Mouse (Mus musculus): ENCODE results near the gene Spdya. TPM values are rescaled to one million over a fixed set of nuclear protein-coding genes. Genes with fewer than 3 reads are reported as not detected.
"Not testable (repeated sequence)": the region's sequence is repeated elsewhere in the genome, so short reads cannot be mapped to it uniquely, and the experiment has no call there.

Spdya gene
- total RNA-seq, 1 experiment from 2014 or later, result not detected

DNA sequence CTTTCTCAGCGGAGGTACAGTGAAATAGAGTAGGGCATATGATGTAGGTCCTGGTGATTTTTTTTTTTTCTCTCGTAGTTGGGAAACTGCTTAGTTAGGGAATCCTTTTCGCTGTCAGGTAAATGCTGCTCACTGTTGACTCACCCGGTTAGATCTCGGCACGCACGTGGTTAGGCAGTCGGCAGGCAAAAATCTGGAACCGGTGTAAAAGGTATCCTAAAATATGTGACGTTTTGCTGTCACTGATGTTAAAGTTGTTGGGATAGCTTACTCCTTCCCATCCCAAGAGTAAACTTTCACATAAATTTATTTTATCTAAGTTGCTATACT lies 65.1 kb downstream of the Spdya start:
- ATAC-seq (ENCODE audit: extremely low read depth, insufficient number of reproducible peaks, low FRiP score, poor library complexity, severe bottlenecking), result no peak

DNA sequence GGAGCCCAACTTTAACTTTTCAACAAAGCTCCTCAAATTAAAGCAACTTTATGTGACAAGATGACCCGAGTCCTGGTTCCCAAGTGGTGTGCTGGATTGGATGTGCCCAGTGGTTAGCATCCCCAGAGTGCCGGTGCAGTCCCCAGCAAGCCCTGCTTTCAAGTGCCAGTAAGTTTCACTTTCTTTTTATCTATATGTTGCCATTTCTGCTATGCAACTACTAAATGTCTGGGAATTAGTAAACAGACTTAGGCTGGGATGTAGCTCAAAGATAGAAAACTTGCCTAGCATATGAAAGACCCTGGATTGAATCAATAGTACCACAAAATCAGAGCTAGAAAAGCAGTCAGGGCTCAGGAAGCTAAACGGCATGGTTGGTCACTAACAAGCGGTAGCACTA lies 66.1 kb downstream of the Spdya start:
- no peak for ATAC-seq (ENCODE audit: extremely low read depth, insufficient number of reproducible peaks, low FRiP score, poor library complexity, severe bottlenecking)

DNA sequence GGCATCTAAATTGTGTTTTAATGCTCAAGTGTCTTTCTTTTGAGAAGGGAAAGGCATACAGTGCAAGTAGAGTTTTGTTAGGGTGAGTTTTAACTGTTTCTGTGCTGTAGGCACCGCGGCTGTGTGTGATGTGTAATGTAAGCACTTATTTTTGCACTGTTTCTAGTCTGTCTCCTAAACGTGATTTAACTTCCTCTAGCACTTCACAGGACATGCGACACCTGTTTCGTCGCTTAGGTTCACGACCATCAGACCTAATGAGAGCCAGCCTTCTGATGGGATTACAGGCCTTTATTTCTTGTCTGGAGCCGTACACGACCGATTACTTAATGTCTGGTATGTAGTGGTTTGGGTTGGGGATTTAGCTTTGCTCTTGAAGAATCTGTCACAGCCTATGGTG lies 79.9 kb downstream of the Spdya start:
- no peak for ATAC-seq (ENCODE audit: extremely low read depth, insufficient number of reproducible peaks, low FRiP score, poor library complexity, severe bottlenecking)

DNA sequence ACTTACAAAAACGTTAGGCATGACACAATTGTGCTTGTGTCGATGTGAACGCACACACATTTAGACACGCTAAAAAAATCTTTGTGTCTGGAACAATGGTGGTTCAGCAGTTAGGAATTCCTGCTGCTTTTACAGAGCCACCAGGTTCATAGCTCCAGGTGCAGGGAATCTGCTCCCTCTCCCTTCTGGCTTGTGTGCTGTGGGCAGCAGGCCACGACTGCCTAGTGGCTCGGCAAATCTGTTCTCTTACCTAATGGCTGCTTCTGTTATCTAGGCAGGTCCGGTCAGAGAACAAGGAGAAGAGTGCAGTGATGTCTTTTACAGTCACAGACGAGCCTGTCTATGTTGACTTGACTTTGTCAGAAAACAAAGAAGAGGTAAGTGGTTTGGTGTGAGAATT lies 81.5 kb downstream of the Spdya start:
- no peak for ATAC-seq (ENCODE audit: extremely low read depth, insufficient number of reproducible peaks, low FRiP score, poor library complexity, severe bottlenecking)

DNA sequence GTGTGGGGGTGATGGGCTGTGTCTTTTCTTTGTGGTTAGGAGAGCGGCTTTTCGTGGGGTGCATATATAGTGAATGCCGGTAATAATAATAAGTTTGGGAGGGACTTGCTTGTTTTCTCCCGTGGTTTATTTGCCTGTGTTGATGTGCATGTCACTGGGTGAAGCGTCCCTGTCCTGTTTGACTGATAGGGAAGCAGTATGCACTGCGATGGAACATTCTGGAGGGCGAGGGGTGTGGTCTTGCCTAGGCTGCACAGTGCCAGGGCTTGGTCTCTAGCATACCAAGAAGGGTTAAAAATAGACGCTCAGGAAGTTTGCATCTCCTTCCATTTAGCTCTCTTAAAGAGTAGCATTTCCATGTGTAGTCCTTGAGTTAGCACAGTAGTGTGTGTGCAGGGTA lies 84.9 kb downstream of the Spdya start:
- no peak for ATAC-seq (ENCODE audit: extremely low read depth, insufficient number of reproducible peaks, low FRiP score, poor library complexity, severe bottlenecking)

DNA sequence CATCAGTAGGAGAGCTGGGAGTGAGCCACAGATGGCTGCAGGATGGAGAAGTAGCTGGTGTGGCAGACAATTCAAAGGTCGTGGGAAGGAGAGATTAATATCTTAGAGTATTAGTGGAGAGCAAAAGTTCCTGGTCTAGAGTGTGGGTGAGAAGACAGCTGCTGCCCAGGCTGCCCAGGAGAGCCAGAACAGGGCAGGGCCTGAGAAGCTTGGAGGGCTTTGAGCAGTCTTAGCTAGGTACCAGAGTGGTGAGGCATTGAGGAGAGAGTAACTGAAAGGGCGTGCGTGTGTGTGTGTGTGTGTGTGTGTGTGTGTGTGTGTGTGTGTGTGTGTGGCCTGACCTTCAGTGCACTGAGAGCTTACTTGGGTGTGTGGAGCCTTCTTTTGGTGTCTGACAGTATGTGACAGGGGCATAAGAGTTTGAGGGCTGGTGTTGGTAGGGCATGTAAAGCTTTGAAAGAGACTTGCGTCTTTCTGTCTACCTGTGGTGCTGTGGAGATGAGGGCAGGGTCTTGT lies 85.9 kb downstream of the Spdya start:
- ATAC-seq (ENCODE audit: extremely low read depth, insufficient number of reproducible peaks, low FRiP score, poor library complexity, severe bottlenecking), result no peak

DNA sequence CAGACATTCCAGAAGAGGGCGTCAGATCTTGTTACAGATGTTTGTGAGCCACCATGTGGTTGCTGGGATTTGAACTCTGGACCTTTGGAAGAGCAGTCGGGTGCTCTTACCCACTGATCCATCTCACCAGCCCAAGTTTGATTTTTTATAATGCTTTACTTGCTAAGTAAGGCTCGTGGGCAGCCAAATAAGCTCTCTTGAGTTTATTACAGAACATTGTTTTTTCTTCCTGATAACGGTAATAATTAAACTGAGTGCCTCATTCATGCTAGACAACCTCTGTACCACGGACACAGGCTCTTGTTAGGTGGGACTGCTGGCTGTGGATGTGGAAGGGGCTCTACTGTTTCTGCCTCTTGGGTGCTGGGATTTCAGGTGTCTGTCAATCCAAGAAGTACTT lies 87.2 kb downstream of the Spdya start:
- not testable (repeated sequence) for ATAC-seq (ENCODE audit: extremely low read depth, insufficient number of reproducible peaks, low FRiP score, poor library complexity, severe bottlenecking)

Other genes with a start within 250 kb of the Spdya start
- gene Emilin2, start 240.1 kb upstream of the Spdya start, total RNA-seq (2017), result 270 and 281 TPM in 2 replicates
- gene Gm4707, start 92.1 kb upstream of the Spdya start, total RNA-seq (2017), result 29.1 and 43.8 TPM in 2 replicates
- 307 and 387 TPM in 2 replicates for gene Smchd1, start 76.7 kb upstream of the Spdya start, total RNA-seq (2017)
- gene Ndc80, start 25.2 kb upstream of the Spdya start, total RNA-seq (2017), result 24.7 and 25.2 TPM in 2 replicates
- 127 and 130 TPM in 2 replicates for gene Wdr43, start 63.8 kb downstream of the Spdya start, total RNA-seq (2017)
- gene Togaram2, start 121.2 kb downstream of the Spdya start, total RNA-seq (2017), result not detected in 2 replicates
- gene Pcare, start 200.8 kb downstream of the Spdya start, total RNA-seq (2017), result not detected in 2 replicates
- not detected in 2 replicates for gene Clip4, start 216.4 kb downstream of the Spdya start, total RNA-seq (2017)

Data from neutrophil, adult 5-6 weeks (primary cell).